Mouse (Mus musculus): Measurements from ENCODE around the gene Usp17lc. TPM values are rescaled to one million over a fixed set of nuclear protein-coding genes. Genes with fewer than 3 reads are reported as not detected.
"Not testable (repeated sequence)": the region's sequence is repeated elsewhere in the genome, so short reads cannot be mapped to it uniquely, and the experiment has no call there.

Gene Usp17lc
- not detected in 2 replicates for polyA plus RNA-seq (2014; fragmentation: Nextera tagmentation; extraction: Ambion mirVana)

- not testable (repeated sequence) for H3K4me3 ChIP-seq (ENCODE audit: low read depth, low read length); H3K4me2 ChIP-seq (ENCODE audit: low read length); H3K27me3 ChIP-seq (replicated peaks; ENCODE audit: control insufficient read depth, insufficient read depth, low read length); H3K9ac ChIP-seq (ENCODE audit: low read length); H3K9me3 ChIP-seq (ENCODE audit: control insufficient read depth, low read length); H3K27ac ChIP-seq (ENCODE audit: low read depth); DNase-seq (ENCODE audit: low spot score); ATAC-seq (replicated peaks; ENCODE audit: low FRiP score, low TSS enrichment, low read depth); H3K36me3 ChIP-seq (ENCODE audit: control insufficient read depth, insufficient read depth, low read length); H3K4me1 ChIP-seq (replicated peaks; ENCODE audit: control insufficient read depth, insufficient read depth, low read length)
- 90% methylated on average over 1 of the region's 1 CpGs for WGBS
Measured at GRCm38 (mm10) chr7:103414772-103415171, at the start of gene Usp17lc. Usp17lc (plus strand) TSS chr7:103415072.

- no peaks in the 10 kb centered on the region for H3K36me3 ChIP-seq (ENCODE audit: control insufficient read depth, insufficient read depth, low read length)
- DNase-seq (ENCODE audit: low spot score) (no peak), ATAC-seq (replicated peaks; ENCODE audit: low FRiP score, low TSS enrichment, low read depth) (no peak)
- H3K9ac ChIP-seq (ENCODE audit: low read length): no peak within 1 kb of the TSS
- H3K9me3 ChIP-seq (ENCODE audit: control insufficient read depth, low read length): no peaks in the 10 kb centered on the region
- H3K27me3 ChIP-seq (replicated peaks; ENCODE audit: control insufficient read depth, insufficient read depth, low read length): no peaks in the 10 kb centered on the region
- no peaks in the 10 kb centered on the region for H3K4me1 ChIP-seq (replicated peaks; ENCODE audit: control insufficient read depth, insufficient read depth, low read length)
- H3K27ac ChIP-seq (ENCODE audit: low read depth): no peak within 1 kb of the TSS
- H3K4me3 ChIP-seq (ENCODE audit: low read depth, low read length): no peak within 1 kb of the TSS
- no peak within 1 kb of the TSS for H3K4me2 ChIP-seq (ENCODE audit: low read length)
Measured at GRCm38 (mm10) chr7:103386077-103386476, 28.8 kb upstream of the Usp17lc start, which contains the start of gene Olfr603. Olfr603 (minus strand) TSS chr7:103386177.

- ATAC-seq (replicated peaks; ENCODE audit: low FRiP score, low TSS enrichment, low read depth): no peak
- no peak overlapping the region for H3K4me3 ChIP-seq (ENCODE audit: low read depth, low read length)
Measured at GRCm38 (mm10) chr7:103397758-103398157, 17.1 kb upstream of the Usp17lc start.

GRCm38 (mm10) chr7:103398981-103399380 is 15.9 kb upstream of the Usp17lc start:
- ATAC-seq (replicated peaks; ENCODE audit: low FRiP score, low TSS enrichment, low read depth) (no peak), DNase-seq (ENCODE audit: low spot score) (no peak)
- 13% methylated on average over 1 of the region's 1 CpGs for WGBS
- Histone ChIP-seq H3K36me3 (ENCODE audit: control insufficient read depth, insufficient read depth, low read length) (no peaks in the 10 kb centered on the region), H3K9me3 (ENCODE audit: control insufficient read depth, low read length) (no peaks in the 10 kb centered on the region), H3K27ac (ENCODE audit: low read depth) (no peak overlapping the region), H3K4me1 (replicated peaks; ENCODE audit: control insufficient read depth, insufficient read depth, low read length) (no peaks in the 10 kb centered on the region), H3K27me3 (replicated peaks; ENCODE audit: control insufficient read depth, insufficient read depth, low read length) (no peaks in the 10 kb centered on the region), H3K4me3 (ENCODE audit: low read depth, low read length) (no peak overlapping the region), H3K9ac (ENCODE audit: low read length) (no peak overlapping the region), H3K4me2 (ENCODE audit: low read length) (no peak overlapping the region)

More at GRCm38 (mm10) chr7:103397758-103398157, 17.1 kb upstream of the Usp17lc start:
- H3K4me2 ChIP-seq (ENCODE audit: low read length): no peak overlapping the region
- H3K9ac ChIP-seq (ENCODE audit: low read length): no peak overlapping the region
- H3K36me3 ChIP-seq (ENCODE audit: control insufficient read depth, insufficient read depth, low read length): no peaks in the 10 kb centered on the region
- H3K4me1 ChIP-seq (replicated peaks; ENCODE audit: control insufficient read depth, insufficient read depth, low read length): no peaks in the 10 kb centered on the region
- no peak for DNase-seq (ENCODE audit: low spot score)
- H3K9me3 ChIP-seq (ENCODE audit: control insufficient read depth, low read length): no peaks in the 10 kb centered on the region
- H3K27ac ChIP-seq (ENCODE audit: low read depth): no peak overlapping the region
- no peaks in the 10 kb centered on the region for H3K27me3 ChIP-seq (replicated peaks; ENCODE audit: control insufficient read depth, insufficient read depth, low read length)

- not testable (repeated sequence) for H3K4me3 ChIP-seq (ENCODE audit: low read depth, low read length); H3K4me1 ChIP-seq (replicated peaks; ENCODE audit: control insufficient read depth, insufficient read depth, low read length); DNase-seq (ENCODE audit: low spot score); H3K36me3 ChIP-seq (ENCODE audit: control insufficient read depth, insufficient read depth, low read length); ATAC-seq (replicated peaks; ENCODE audit: low FRiP score, low TSS enrichment, low read depth); H3K9ac ChIP-seq (ENCODE audit: low read length); H3K4me2 ChIP-seq (ENCODE audit: low read length); H3K27me3 ChIP-seq (replicated peaks; ENCODE audit: control insufficient read depth, insufficient read depth, low read length); H3K9me3 ChIP-seq (ENCODE audit: control insufficient read depth, low read length); H3K27ac ChIP-seq (ENCODE audit: low read depth)
- WGBS: 58% methylated on average over 3 of the region's 3 CpGs
Measured at GRCm38 (mm10) chr7:103406521-103407055, 8.3 kb upstream of the Usp17lc start.

GRCm38 (mm10) chr7:103445339-103445738 is 30.5 kb downstream of the Usp17lc start, which contains the start of gene Olfr605:
Olfr605 (minus strand) TSS chr7:103445439.
- WGBS: 91% methylated on average over 1 of the region's 1 CpGs
- no peak within 1 kb of the TSS for H3K4me3 ChIP-seq (ENCODE audit: low read depth, low read length)
- DNase-seq (ENCODE audit: low spot score) (no peak), ATAC-seq (replicated peaks; ENCODE audit: low FRiP score, low TSS enrichment, low read depth) (no peak)
- H3K27ac ChIP-seq (ENCODE audit: low read depth): no peak within 1 kb of the TSS
- no peak within 1 kb of the TSS for H3K9ac ChIP-seq (ENCODE audit: low read length)
- H3K36me3 ChIP-seq (ENCODE audit: control insufficient read depth, insufficient read depth, low read length): no peaks in the 10 kb centered on the region
- no peaks in the 10 kb centered on the region for H3K4me1 ChIP-seq (replicated peaks; ENCODE audit: control insufficient read depth, insufficient read depth, low read length)
- no peaks in the 10 kb centered on the region for H3K27me3 ChIP-seq (replicated peaks; ENCODE audit: control insufficient read depth, insufficient read depth, low read length)
- H3K4me2 ChIP-seq (ENCODE audit: low read length): no peak within 1 kb of the TSS
- no peaks in the 10 kb centered on the region for H3K9me3 ChIP-seq (ENCODE audit: control insufficient read depth, low read length)

- Histone ChIP-seq H3K4me2 (ENCODE audit: low read length) (no peak within 1 kb of the TSS), H3K4me3 (ENCODE audit: low read depth, low read length) (no peak within 1 kb of the TSS), H3K9me3 (ENCODE audit: control insufficient read depth, low read length) (no peaks in the 10 kb centered on the region), H3K27ac (ENCODE audit: low read depth) (no peak within 1 kb of the TSS), H3K4me1 (replicated peaks; ENCODE audit: control insufficient read depth, insufficient read depth, low read length) (no peaks in the 10 kb centered on the region), H3K27me3 (replicated peaks; ENCODE audit: control insufficient read depth, insufficient read depth, low read length) (no peaks in the 10 kb centered on the region), H3K9ac (ENCODE audit: low read length) (no peak within 1 kb of the TSS), H3K36me3 (ENCODE audit: control insufficient read depth, insufficient read depth, low read length) (no peaks in the 10 kb centered on the region)
- WGBS: 90% methylated on average over 2 of the region's 2 CpGs
- DNase-seq (ENCODE audit: low spot score) (no peak), ATAC-seq (replicated peaks; ENCODE audit: low FRiP score, low TSS enrichment, low read depth) (no peak)
Measured at GRCm38 (mm10) chr7:103448746-103449145, 33.9 kb downstream of the Usp17lc start, which contains the start of gene Olfr606. Olfr606 (plus strand) TSS chr7:103449046.

- H3K4me2 ChIP-seq (ENCODE audit: low read length): no peak overlapping the region
- WGBS: 81% methylated on average over 5 of the region's 5 CpGs
- ATAC-seq (replicated peaks; ENCODE audit: low FRiP score, low TSS enrichment, low read depth) (no peak), DNase-seq (ENCODE audit: low spot score) (no peak)
- no peak overlapping the region for H3K27ac ChIP-seq (ENCODE audit: low read depth)
- H3K9ac ChIP-seq (ENCODE audit: low read length): no peak overlapping the region
- no peaks in the 10 kb centered on the region for H3K27me3 ChIP-seq (replicated peaks; ENCODE audit: control insufficient read depth, insufficient read depth, low read length)
- H3K4me1 ChIP-seq (replicated peaks; ENCODE audit: control insufficient read depth, insufficient read depth, low read length): no peaks in the 10 kb centered on the region
- H3K4me3 ChIP-seq (ENCODE audit: low read depth, low read length): no peak overlapping the region
- H3K9me3 ChIP-seq (ENCODE audit: control insufficient read depth, low read length): no peaks in the 10 kb centered on the region
- H3K36me3 ChIP-seq (ENCODE audit: control insufficient read depth, insufficient read depth, low read length): no peaks in the 10 kb centered on the region
Measured at GRCm38 (mm10) chr7:103460590-103460989, 45.7 kb downstream of the Usp17lc start.

Data from intestine, embryonic 14.5 days (tissue).